Mouse (Mus musculus) intestine, embryonic 15.5 days (tissue): ENCODE results near the gene Lmo1. TPM values are rescaled to one million over a fixed set of nuclear protein-coding genes. Genes with fewer than 3 reads are reported as not detected.

Experiments
- ATAC-seq: fragments of 200-750 bp; cut with Nextera tagmentation; 2 replicates; pipeline ENCODE4 v1.8.0; 2017; ENCODE audit warnings: moderate TSS enrichment, moderate library complexity
- H3K27ac ChIP-seq: fragments of 300-500 bp; sonication (generic); 2 replicates; pipeline ENCODE4 v1.5.1; 2015; ENCODE audit warnings: mild to moderate bottlenecking, inconsistent platforms
- H3K27me3 ChIP-seq: fragments of 300-500 bp; sonication (generic); replicated peaks from 2 replicates; pipeline ENCODE4 v1.6.1; 2015; ENCODE audit warnings: inconsistent platforms
- H3K36me3 ChIP-seq: fragments of 300-500 bp; sonication (generic); 2 replicates; pipeline ENCODE4 v1.6.1; 2015; ENCODE audit warnings: inconsistent platforms
- H3K4me1 ChIP-seq: fragments of 300-500 bp; sonication (generic); replicated peaks from 2 replicates; pipeline ENCODE4 v1.6.1; 2015; ENCODE audit warnings: inconsistent platforms
- H3K4me2 ChIP-seq: fragments of 300-500 bp; sonication (generic); replicated peaks from 2 replicates; pipeline ENCODE4 v1.6.1; 2015; ENCODE audit warnings: mild to moderate bottlenecking, inconsistent platforms
- H3K4me3 ChIP-seq: fragments of 300-500 bp; sonication (generic); replicated peaks from 2 replicates; pipeline ENCODE4 v1.5.1; 2015; ENCODE audit warnings: inconsistent platforms
- H3K9ac ChIP-seq: fragments of 300-500 bp; sonication (generic); 2 replicates; pipeline ENCODE4 v1.6.1; 2015; ENCODE audit warnings: inconsistent platforms
- H3K9me3 ChIP-seq: fragments of 300-500 bp; sonication (generic); 2 replicates; pipeline ENCODE4 v1.6.1; 2016; ENCODE audit warnings: inconsistent platforms
- WGBS: fragments of 180-500 bp; shearing (Covaris S2); methylation state at CpG from one replicate; pipeline ENCODE4 v1.1.7; 2015; 5-methylcytosine and 5-hydroxymethylcytosine counted together
- polyA plus RNA-seq: library from polyadenylated mRNA; unstranded; fragments of >200 nt; fragmentation: Nextera tagmentation; extraction: Ambion mirVana; gene quantifications from 2 replicates; pipeline ENCODE4 v1.2.1, GENCODE M21; 2015

Gene Lmo1
- 3.5 and 3.8 TPM in 2 replicates for polyA plus RNA-seq

DNA sequence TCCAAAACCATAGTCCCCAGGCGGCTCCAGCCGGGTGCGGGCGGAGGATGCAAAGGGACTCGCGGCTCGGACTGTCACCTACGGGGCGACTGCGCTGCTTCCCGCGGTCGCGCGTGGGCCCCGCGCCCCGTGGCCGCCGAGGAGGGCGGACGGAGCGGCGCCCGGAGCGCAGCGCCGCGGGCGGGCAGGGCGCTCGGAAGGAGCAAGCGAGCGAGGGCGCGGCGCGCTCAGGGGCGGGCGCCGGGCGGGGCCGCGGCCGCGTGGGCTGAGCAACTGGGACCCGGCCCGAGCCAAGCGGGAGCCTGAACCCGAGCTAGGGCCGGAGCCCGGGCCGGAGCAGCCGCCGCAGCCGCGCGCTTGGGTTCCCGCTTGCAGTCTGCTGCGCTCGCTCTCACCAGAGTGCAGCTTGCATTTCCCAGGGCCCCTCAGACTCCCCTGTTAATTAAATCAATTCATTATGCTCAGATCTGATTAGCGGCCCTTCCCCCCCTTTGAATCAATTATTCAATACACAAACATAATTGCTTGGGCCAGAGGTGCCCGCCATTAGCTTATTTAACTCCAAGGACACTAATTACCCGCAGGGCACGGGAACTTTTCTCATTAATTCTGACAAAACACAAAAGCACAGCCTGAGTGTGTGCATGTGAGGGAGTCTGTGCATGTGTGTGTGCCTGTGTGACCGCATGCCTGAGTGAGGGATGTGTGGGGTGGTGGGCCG, at the start of gene Lmo1:
TSS of gene Lmo1 (minus strand) at position 259 of the 721 bp plus-strand sequence.
- peaks cover 37% of the 10 kb centered on the region for H3K27me3 ChIP-seq
- no peak within 1 kb of the TSS for H3K27ac ChIP-seq
- ATAC-seq: peak; percentile 88
- WGBS: under 1% methylated on average over 67 of the region's 67 CpGs
- peak within 1 kb of the TSS; percentile 53 for H3K9ac ChIP-seq
- peak within 1 kb of the TSS; percentile 99 for H3K4me2 ChIP-seq
- peaks cover 18% of the 10 kb centered on the region for H3K4me1 ChIP-seq
- H3K4me3 ChIP-seq: peak within 1 kb of the TSS; percentile 60
- H3K9me3 ChIP-seq: no peaks in the 10 kb centered on the region
- no peaks in the 10 kb centered on the region for H3K36me3 ChIP-seq

DNA sequence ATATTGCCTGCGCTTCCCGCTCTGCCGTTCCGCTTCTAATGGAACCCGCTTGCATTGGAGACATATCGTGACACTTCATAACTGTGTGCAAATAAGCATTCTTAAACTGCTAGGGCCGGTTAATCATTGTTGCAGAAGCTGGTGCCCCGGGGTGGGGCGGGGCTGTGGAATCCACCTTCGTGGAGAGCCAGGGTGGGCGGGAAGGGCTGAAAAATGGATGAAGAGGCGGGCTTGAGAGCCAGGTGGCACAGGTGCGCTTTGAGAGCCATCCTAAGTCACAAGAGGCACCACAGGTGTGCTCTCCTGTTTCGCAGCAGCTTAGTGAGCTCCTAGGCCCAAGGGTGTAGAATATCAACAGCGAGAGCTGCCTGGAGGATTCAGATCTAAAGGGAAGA, 46.7 kb upstream of the Lmo1 start:
- ATAC-seq: peak; percentile 61
- H3K9me3 ChIP-seq: no peaks in the 10 kb centered on the region
- H3K4me1 ChIP-seq: 0 out of 2 replicates have a peak, but pooled peaks cover 5% of the 10 kb centered on the region
- H3K27me3 ChIP-seq: no peaks in the 10 kb centered on the region
- H3K36me3 ChIP-seq: no peaks in the 10 kb centered on the region
- 66% methylated on average over 15 of the region's 15 CpGs for WGBS
- H3K4me3 ChIP-seq: no peak overlapping the region
- H3K4me2 ChIP-seq: peak overlapping the region; percentile 7; the same call in 1 of the 2 replicates
- H3K27ac ChIP-seq: no peak overlapping the region
- no peak overlapping the region for H3K9ac ChIP-seq

DNA sequence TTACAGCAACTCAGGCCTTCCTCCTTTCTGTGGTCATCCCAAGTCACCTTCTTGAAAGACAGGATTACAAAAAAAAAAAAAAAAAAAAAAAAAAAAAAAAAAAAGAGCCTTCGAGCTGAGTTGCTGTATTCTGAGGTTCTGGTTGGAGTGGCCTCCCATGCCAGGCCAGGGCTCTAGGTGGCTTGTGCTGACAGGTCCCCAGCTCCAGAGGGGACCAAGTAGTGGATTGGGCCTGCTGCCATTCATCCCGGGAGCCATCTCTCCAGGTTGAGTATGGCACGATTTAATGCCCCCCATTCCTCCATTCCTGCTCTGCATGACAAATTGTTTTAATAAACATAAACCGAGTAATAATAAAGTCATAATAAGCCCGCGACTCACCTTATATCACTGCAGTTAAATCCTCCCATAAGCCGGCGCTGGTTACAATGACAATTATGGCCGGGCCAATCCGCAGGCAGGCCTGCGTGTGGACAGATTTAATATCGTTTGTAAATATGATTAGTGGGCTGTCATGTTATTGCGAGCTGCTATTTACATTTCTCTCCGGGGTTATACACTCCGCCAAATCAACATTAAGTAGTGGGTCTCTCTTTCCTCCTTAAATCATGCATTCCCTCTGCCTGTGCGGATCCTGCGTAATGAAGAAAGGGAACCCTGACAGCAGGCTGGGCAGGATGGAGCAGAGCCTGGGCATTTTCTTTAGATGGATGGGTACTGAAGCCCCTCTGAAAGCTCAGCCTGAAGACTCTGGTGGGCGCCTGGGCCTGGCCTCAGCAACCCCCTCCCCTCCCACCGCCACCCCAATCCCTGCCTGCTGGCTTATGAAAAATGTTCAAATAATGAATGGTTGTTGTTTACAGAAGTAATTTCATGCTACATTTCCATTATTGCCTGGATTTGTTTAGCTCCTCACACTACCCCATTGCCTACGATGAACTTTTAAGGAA, 46.0 kb upstream of the Lmo1 start:
- no peaks in the 10 kb centered on the region for H3K36me3 ChIP-seq
- peak; percentile 34; the same call in 1 of the 2 replicates for ATAC-seq
- no peak overlapping the region for H3K9ac ChIP-seq
- no peaks in the 10 kb centered on the region for H3K27me3 ChIP-seq
- H3K4me3 ChIP-seq: no peak overlapping the region
- WGBS: 62% methylated on average over 20 of the region's 20 CpGs
- peak overlapping the region; percentile 7; the same call in 1 of the 2 replicates for H3K4me2 ChIP-seq
- 0 out of 2 replicates have a peak, but pooled peaks cover 5% of the 10 kb centered on the region for H3K4me1 ChIP-seq
- H3K9me3 ChIP-seq: no peaks in the 10 kb centered on the region
- no peak overlapping the region for H3K27ac ChIP-seq

DNA sequence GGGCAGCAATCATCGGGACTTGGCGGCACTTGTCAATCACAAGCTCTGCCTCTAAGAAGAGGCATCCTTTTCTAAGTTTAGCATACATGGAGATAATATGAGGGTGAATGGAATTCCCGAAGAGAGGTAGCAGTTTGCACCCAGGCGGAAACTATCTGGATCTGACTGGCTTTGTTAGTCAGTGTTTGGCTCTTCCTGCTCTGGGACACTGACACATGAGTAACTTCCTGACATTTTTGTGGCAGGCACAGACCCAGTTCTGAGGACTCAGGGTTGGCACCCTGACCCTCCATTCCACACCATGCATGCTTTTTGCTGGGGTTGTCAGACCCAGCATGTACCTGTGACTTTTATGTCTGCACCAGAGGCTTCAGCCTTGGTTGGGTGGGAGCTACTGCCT, 45.0 kb upstream of the Lmo1 start:
- WGBS: 86% methylated on average over 4 of the region's 4 CpGs
- no peak for ATAC-seq
- H3K9ac ChIP-seq: no peak overlapping the region
- H3K36me3 ChIP-seq: no peaks in the 10 kb centered on the region
- H3K27ac ChIP-seq: no peak overlapping the region
- 0 out of 2 replicates have a peak, but pooled peaks cover 5% of the 10 kb centered on the region for H3K4me1 ChIP-seq
- no peaks in the 10 kb centered on the region for H3K27me3 ChIP-seq
- H3K9me3 ChIP-seq: no peaks in the 10 kb centered on the region
- H3K4me2 ChIP-seq: no peak overlapping the region
- no peak overlapping the region for H3K4me3 ChIP-seq

DNA sequence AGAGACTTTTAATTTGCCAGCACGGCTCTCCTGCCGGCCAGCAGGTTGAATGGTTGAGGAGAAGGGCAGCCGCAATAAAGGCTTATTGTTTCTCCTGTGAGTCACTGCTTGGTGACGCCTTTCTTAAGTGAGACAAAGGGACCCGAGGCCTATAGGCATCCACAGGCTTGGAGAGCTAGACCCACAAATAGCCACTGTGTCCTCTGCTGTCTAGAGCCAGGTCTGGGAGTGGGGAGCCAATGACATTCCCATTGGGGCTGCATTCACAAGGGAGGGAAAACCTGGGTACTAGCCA, 43.9 kb upstream of the Lmo1 start:
- Histone ChIP-seq H3K9me3 (no peaks in the 10 kb centered on the region), H3K4me3 (no peak overlapping the region), H3K4me1 (0 out of 2 replicates have a peak, but pooled peaks cover 5% of the 10 kb centered on the region), H3K27ac (no peak overlapping the region), H3K27me3 (no peaks in the 10 kb centered on the region), H3K36me3 (no peaks in the 10 kb centered on the region), H3K9ac (no peak overlapping the region), H3K4me2 (no peak overlapping the region)
- 51% methylated on average over 5 of the region's 5 CpGs for WGBS
- ATAC-seq: no peak

DNA sequence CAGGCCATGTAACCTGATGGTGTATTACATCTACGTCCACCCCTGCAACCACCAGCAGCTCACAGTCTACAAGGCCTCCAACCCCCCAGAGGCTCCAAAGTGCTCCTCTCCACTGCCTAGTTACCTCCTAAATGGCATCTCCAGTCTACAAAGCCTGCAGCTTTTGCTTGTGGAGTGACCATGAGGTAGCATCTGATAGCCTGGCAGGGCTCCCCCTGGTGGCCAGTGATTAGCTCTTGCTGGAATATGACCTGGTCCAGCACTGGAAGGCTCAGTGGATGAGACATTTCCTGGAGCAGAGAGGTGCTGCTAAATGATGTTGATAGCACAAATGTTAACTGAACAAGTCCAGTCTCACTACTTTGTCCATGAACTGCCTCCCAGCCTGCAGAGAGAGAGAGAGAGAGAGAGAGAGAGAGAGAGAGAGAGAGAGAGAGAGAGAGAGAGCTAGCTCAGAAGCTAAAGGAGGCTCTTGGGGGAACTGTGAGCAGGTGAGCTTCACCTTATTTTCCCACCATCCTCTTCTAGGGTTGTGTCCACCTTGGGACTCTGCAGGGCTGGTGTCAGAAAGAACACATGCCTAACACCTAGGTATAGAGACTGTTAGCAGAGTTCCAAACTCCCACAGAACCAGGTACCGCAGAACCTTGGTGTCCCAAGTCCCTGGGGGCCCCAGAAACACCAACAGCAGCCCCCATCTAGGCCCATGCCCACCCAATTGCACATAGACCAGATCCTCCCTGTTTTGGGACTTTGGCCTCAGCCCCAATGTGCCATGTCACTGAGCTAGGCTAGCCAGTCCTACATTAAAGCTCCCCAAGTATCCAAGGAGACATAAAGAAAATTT, 43.3 kb upstream of the Lmo1 start:
- Histone ChIP-seq H3K9ac (no peak overlapping the region), H3K4me1 (0 out of 2 replicates have a peak, but pooled peaks cover 5% of the 10 kb centered on the region), H3K27me3 (no peaks in the 10 kb centered on the region), H3K9me3 (no peaks in the 10 kb centered on the region), H3K4me3 (no peak overlapping the region), H3K36me3 (no peaks in the 10 kb centered on the region), H3K27ac (no peak overlapping the region), H3K4me2 (no peak overlapping the region)
- WGBS: 77% methylated on average over 2 of the region's 2 CpGs
- ATAC-seq: peak; percentile 62; the same call in 1 of the 2 replicates

DNA sequence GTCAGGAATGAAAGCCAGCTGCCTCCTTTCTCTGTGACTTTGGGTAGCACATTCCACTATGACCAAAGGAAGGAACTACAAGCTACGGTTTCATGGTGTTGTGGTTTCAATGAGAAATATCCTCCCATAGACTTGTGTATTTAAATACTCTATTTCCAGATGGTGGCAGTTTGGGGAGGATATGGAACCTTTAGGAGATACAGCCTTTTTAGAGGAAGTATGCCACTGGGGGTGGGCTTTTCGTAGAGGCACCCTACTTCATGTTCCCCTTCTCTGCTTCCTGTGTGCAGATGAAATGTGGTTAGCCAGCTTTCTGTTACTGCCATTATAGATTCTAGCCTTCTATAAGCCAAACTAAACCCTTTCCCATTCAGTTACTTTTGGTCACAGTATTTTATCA, 34.8 kb upstream of the Lmo1 start:
- no peaks in the 10 kb centered on the region for H3K27me3 ChIP-seq
- no peaks in the 10 kb centered on the region for H3K4me1 ChIP-seq
- no peaks in the 10 kb centered on the region for H3K9me3 ChIP-seq
- no peak for ATAC-seq
- WGBS: 66% methylated on average over 2 of the region's 2 CpGs
- H3K27ac ChIP-seq: no peak overlapping the region
- no peak overlapping the region for H3K4me3 ChIP-seq
- H3K36me3 ChIP-seq: no peaks in the 10 kb centered on the region
- no peak overlapping the region for H3K9ac ChIP-seq
- no peak overlapping the region for H3K4me2 ChIP-seq

- Histone ChIP-seq H3K9ac (no peak overlapping the region), H3K4me2 (no peak overlapping the region), H3K27me3 (no peaks in the 10 kb centered on the region), H3K4me1 (no peaks in the 10 kb centered on the region), H3K9me3 (no peaks in the 10 kb centered on the region), H3K27ac (no peak overlapping the region), H3K36me3 (no peaks in the 10 kb centered on the region), H3K4me3 (no peak overlapping the region)
- 84% methylated on average over 4 of the region's 4 CpGs for WGBS
- ATAC-seq: no peak
These were observed 32.8 kb upstream of the Lmo1 start for GRCm38 (mm10) chr7:109207811-109208210.

DNA sequence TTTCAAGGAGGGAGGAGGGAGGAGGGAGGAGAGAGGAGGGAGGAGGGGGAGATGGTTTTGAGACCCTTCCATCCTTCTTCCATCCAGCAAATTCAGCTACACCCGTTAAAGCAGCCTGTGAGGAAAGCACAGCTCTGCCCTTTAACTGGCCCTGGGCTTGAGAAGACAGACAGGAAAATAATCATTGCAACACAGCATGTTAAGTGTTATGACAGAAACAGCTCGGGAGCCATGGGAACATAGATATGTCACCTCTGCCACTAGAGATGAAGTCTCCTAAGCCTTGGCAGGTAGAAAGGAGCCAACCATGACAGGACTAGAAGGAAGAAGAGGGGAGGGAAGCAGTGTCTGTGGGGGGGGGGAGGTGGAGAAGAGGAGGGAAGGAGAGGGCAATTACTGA, 31.4 kb upstream of the Lmo1 start:
- Histone ChIP-seq H3K36me3 (no peaks in the 10 kb centered on the region), H3K4me1 (no peaks in the 10 kb centered on the region), H3K9me3 (no peaks in the 10 kb centered on the region), H3K27me3 (no peaks in the 10 kb centered on the region), H3K4me3 (no peak overlapping the region), H3K9ac (no peak overlapping the region), H3K4me2 (no peak overlapping the region), H3K27ac (no peak overlapping the region)
- WGBS: 56% methylated on average over 2 of the region's 2 CpGs
- no peak for ATAC-seq

DNA sequence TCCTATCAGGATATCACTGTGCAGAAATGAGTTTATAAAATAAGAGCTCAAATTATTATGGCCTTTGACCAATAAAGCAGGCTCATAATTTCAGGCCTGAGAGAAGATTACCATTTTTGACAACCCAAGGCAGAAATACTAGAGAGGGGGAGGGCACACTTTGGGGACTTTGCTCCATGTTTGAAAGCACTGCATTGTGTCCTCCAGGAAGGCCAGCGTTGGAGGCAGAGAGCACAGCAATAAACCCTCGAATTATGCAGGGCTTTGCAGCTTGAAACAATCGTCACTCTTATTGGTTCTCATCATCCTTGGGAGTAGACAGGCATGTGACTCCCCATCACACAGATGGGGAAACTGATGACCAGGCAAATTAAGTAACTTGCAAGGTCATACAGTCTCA, 28.1 kb upstream of the Lmo1 start:
- Histone ChIP-seq H3K4me1 (no peaks in the 10 kb centered on the region), H3K9ac (no peak overlapping the region), H3K4me3 (no peak overlapping the region), H3K36me3 (no peaks in the 10 kb centered on the region), H3K27me3 (no peaks in the 10 kb centered on the region), H3K27ac (no peak overlapping the region), H3K4me2 (no peak overlapping the region), H3K9me3 (no peaks in the 10 kb centered on the region)
- peak; percentile 56; the same call in 1 of the 2 replicates for ATAC-seq
- 40% methylated on average over 3 of the region's 3 CpGs for WGBS

DNA sequence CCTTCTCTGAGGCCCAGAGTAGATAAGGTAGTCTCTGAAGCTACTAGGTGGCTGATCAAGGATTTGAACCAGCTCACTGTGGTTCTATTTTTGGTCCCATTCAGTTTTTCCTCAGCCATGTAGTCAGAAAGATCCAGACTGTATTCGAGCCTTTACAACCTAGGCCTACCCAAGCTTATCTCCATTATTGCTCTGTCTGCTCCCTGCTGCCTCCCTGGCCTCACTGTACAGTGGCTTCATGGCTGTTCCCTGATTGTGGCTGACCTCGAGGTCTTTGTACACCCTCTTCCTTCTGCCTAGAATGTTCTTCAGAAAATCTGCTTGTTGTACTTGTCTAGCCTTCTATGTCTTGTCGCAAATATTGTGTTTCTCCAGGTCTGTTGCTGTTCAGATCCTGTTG, 25.6 kb upstream of the Lmo1 start:
- WGBS: 63% methylated on average over 3 of the region's 3 CpGs
- no peaks in the 10 kb centered on the region for H3K9me3 ChIP-seq
- no peak overlapping the region for H3K4me3 ChIP-seq
- H3K4me2 ChIP-seq: no peak overlapping the region
- no peaks in the 10 kb centered on the region for H3K27me3 ChIP-seq
- H3K9ac ChIP-seq: no peak overlapping the region
- no peak overlapping the region for H3K27ac ChIP-seq
- peak; percentile 44; the same call in 1 of the 2 replicates for ATAC-seq
- H3K36me3 ChIP-seq: no peaks in the 10 kb centered on the region
- 0 out of 2 replicates have a peak, but pooled peaks cover 9% of the 10 kb centered on the region for H3K4me1 ChIP-seq
